Mouse (Mus musculus) common myeloid progenitor, adult 5-6 weeks (primary cell): Measurements from ENCODE around the gene Mlxip. TPM values are rescaled to one million over a fixed set of nuclear protein-coding genes. Genes with fewer than 3 reads are reported as not detected.

ENCODE experiments used
- ATAC-seq: replicated peaks from 2 replicates; pipeline ENCODE4 v1.8.0; 2016; ENCODE audit warnings: low read depth, mild to moderate bottlenecking, moderate TSS enrichment, inconsistent platforms; ENCODE audit not compliant: poor library complexity, severe bottlenecking
- total RNA-seq: library from RNA; stranded (forward); fragments of 200-1000, 187-1606 nt; gene quantifications from 2 replicates; pipeline ENCODE4 v1.2.3, GENCODE M21; 2017

The Mlxip gene
- total RNA-seq, 1 experiment from 2014 or later = 13.9 TPM

DNA sequence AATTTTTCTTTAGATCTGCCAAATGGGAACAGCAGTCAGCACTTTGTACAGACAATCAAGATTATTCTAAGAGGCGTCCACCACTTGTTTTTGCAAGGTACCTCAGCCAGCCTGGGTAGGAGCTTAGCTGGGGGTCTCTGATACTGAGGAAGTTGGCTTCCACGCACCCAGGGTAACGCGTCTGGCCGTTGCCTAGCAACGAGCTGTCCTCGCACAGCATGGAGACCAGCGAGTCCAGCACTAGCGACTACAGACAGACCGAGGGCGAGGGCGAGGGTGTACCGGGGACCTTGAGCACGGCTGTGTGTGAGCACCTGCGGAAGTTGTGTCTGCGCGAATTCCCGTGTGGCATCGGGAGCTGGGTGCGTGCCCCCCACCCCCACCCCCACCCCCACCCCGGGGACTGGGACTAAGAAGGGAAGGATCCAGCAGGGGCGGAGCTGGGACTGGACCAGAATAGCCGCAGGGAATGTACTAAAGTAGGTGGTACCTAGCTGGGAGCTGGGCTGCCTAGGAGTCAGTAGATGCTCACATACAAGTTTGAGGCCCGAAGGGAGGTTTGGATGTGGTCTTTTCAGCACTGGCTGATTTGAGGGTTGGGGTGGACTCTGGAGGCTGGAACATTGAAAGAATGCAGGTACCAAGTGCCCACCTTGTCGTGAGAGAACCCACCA is 94.7 kb downstream of the Mlxip start, which contains the start of the genes Lrrc43 and Il31:
TSS of gene Lrrc43 (plus strand) at position 194 of the 674 bp plus-strand sequence.
TSS of gene Il31 (minus strand) at position 378 of the 674 bp plus-strand sequence.
- ATAC-seq = 0 out of 2 replicates have a peak, but pooled peaks have one; percentile 24

DNA sequence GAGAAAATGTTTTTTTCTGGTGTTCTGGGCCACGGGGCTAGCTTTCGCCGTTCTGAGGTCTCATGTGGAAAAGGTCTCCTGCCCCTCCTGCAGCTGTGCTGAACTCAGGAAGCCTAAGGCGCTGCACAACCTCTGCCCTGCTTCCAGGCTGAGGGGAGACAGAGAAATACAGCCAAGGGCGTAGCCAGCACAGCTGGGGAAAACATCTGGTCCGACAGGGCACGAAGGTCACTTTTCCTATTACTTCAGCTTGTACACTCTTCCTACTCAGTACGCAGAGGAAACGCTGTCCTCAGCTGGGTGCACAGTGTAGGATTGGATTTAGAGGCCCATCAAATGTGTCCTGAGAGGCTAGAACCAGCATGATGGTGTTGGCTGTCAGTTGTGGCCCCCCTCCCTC is 95.3 kb downstream of the Mlxip start:
- ATAC-seq = no peak

DNA sequence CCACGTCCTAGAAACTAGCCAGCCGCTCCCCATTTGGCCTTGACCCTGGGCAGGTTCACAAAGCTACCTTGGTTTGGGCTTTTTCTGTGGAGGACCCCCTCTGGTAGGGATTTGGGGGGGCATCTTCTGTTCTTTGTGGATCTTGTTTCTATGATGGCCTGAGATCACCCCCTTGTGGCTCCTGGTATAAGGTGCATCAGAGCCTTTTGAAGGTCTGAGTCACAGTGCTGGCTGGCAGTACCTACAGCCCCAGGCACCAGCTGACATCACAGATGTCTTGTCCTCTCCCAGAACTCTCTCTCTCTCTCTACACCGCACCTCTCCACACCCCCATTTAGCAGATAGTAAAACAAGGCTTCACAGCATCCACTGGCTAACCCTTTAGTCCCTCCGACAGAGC is 105.1 kb downstream of the Mlxip start:
- peak; percentile 57; the same call in 1 of the 2 replicates for ATAC-seq

DNA sequence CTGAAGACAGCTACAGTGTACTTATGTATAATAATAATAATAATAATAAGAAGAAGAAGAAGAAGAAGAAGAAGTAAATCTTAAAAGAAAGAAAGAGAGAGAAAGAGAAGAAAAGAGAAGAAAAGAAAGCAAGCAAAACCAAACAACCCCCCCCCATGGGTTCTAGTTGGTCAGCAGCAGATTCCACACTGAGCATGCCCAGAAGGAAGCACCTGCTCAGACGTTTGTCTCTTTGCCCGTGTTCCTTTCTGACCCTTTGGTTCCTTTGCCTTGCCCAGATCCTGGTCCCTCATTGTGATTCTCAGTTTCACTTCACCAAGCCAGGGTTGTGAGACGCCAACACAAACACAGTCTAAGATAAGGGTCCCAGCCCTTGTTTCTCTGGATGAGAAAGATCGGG is 107.4 kb downstream of the Mlxip start:
- ATAC-seq = no peak

Other genes with a start within 250 kb of the Mlxip start
- 27.1 and 44.4 TPM in 2 replicates for gene Psmd9, start 225.4 kb upstream of the Mlxip start, total RNA-seq
- not detected in 2 replicates for gene Hpd, start 212.1 kb upstream of the Mlxip start, total RNA-seq
- not detected in 2 replicates for gene Wdr66, start 142.7 kb upstream of the Mlxip start, total RNA-seq
- 18.9 and 19.4 TPM in 2 replicates for gene Bcl7a, start 51.0 kb upstream of the Mlxip start, total RNA-seq
- gene Lrrc43, start 94.5 kb downstream of the Mlxip start, total RNA-seq = not detected in 2 replicates
- gene Il31, start 94.7 kb downstream of the Mlxip start, total RNA-seq = not detected in 2 replicates
- 0.14 TPM in 1 of 2 replicates, not detected in the other for gene B3gnt4, start 115.7 kb downstream of the Mlxip start, total RNA-seq
- gene Diablo, start 129.4 kb downstream of the Mlxip start, total RNA-seq = 38.3 and 60.5 TPM in 2 replicates
- gene Gm49027, start 130.7 kb downstream of the Mlxip start, total RNA-seq = not detected in 2 replicates
- gene Vps33a, start 178.2 kb downstream of the Mlxip start, total RNA-seq = 20.5 and 22.8 TPM in 2 replicates